Mouse (Mus musculus) liver, postnatal 0 days (tissue): ENCODE results near the gene Mfsd4b4. TPM values are rescaled to one million over a fixed set of nuclear protein-coding genes. Genes with fewer than 3 reads are reported as not detected.
"Not testable (repeated sequence)": the region's sequence is repeated elsewhere in the genome, so short reads cannot be mapped to it uniquely, and the experiment has no call there.

Source experiments
- ATAC-seq: fragments of 200-750 bp; cut with Nextera tagmentation; 2 replicates; pipeline ENCODE4 v1.8.0; 2017; ENCODE audit warnings: mild to moderate bottlenecking, moderate library complexity
- DNase-seq: peaks from one replicate; pipeline ENCODE4 v3.0.0-alpha.2; 2016
- H3K27ac ChIP-seq: fragments of 300-500 bp; sonication (generic); 2 replicates; pipeline ENCODE4 v1.5.1; 2014; ENCODE audit warnings: antibody characterized with exemption, moderate library complexity, mild to moderate bottlenecking, low read depth
- H3K27me3 ChIP-seq: fragments of 300-500 bp; sonication (generic); 2 replicates; pipeline ENCODE4 v1.6.1; 2014; ENCODE audit warnings: low read length, control low read depth, mixed read lengths; ENCODE audit not compliant: insufficient read depth
- H3K36me3 ChIP-seq: fragments of 300-500 bp; sonication (generic); replicated peaks from 2 replicates; pipeline ENCODE4 v1.6.1; 2014; ENCODE audit warnings: mild to moderate bottlenecking, control low read depth, low read length, moderate library complexity, mixed read lengths; ENCODE audit not compliant: insufficient read depth
- H3K4me1 ChIP-seq: fragments of 300-500 bp; sonication (generic); 2 replicates; pipeline ENCODE4 v1.6.1; 2014; ENCODE audit warnings: antibody characterized with exemption, mild to moderate bottlenecking, control low read depth; ENCODE audit not compliant: insufficient read depth
- H3K4me2 ChIP-seq: fragments of 300-500 bp; sonication (generic); 2 replicates; pipeline ENCODE4 v1.6.1; 2014; ENCODE audit warnings: low read depth, mild to moderate bottlenecking, low read length, moderate library complexity, mixed read lengths
- H3K4me3 ChIP-seq: fragments of 300-500 bp; sonication (generic); 2 replicates; pipeline ENCODE4 v1.5.1; 2014; ENCODE audit warnings: low read depth, low read length
- H3K9ac ChIP-seq: fragments of 300-500 bp; sonication (generic); replicated peaks from 2 replicates; pipeline ENCODE4 v1.6.1; 2014; ENCODE audit warnings: mild to moderate bottlenecking, moderate library complexity
- H3K9me3 ChIP-seq: fragments of 300-500 bp; sonication (generic); 2 replicates; pipeline ENCODE4 v1.6.1; 2016; ENCODE audit warnings: mild to moderate bottlenecking, control low read depth, low read length, mixed read lengths
- CTCF ChIP-seq: sonication (generic); IDR thresholded peaks from 2 replicates; pipeline ENCODE4 v1.5.1; 2016; ENCODE audit warnings: antibody characterized with exemption, low read depth
- EP300 ChIP-seq: IDR thresholded peaks from 2 replicates; pipeline ENCODE4 v1.6.1; 2016; ENCODE audit warnings: antibody characterized with exemption, low read depth, mild to moderate bottlenecking
- WGBS: fragments of 180-500 bp; shearing (Covaris S2); extraction: QIAGEN DNeasy Blood & Tissue Kit; methylation state at CpG from one replicate; pipeline ENCODE4 v1.1.7; 2014; ENCODE audit not compliant: insufficient replicate concordance; 5-methylcytosine and 5-hydroxymethylcytosine counted together
- polyA plus RNA-seq: library from polyadenylated mRNA; unstranded; fragments of >200 nt; fragmentation: Nextera tagmentation; extraction: Ambion mirVana; gene quantifications from 2 replicates; pipeline ENCODE4 v1.2.1, GENCODE M21; 2015

The Mfsd4b4 gene
- 1.4 and 1.6 TPM in 2 replicates for polyA plus RNA-seq

- DNase-seq: peak; percentile 90
- 1% methylated on average over 41 of the region's 41 CpGs for WGBS
Observed at GRCm38 (mm10) chr10:39898874-39899371, at the start of gene Mfsd4b4. Gene Mfsd4b4, minus strand, starts transcription at chr10:39899238.

DNA sequence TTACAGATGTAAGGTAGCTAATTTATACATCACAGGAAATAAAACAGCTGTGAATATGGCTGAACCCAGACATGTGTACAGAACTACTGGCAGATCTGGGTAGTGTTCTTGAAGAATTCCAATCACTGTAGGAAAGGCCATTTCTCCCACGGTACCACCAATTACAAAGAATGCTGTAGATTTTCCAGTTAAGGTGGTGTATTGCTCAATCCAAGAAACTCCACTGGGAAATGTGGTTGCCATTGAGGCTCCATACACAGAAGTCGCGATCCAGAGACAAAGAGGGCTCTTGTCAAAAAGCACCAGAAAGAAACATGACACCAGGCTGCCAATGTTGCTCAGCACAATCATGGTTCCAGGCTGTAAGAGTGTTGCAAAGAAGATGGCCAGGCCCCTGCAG lies 48.2 kb upstream of the Mfsd4b4 start:
- not testable (repeated sequence) for H3K4me3 ChIP-seq, H3K27ac ChIP-seq, ATAC-seq, H3K9me3 ChIP-seq, H3K36me3 ChIP-seq, H3K4me1 ChIP-seq, H3K27me3 ChIP-seq, DNase-seq, H3K4me2 ChIP-seq, H3K9ac ChIP-seq
- 82% methylated on average over 3 of the region's 3 CpGs for WGBS

More at GRCm38 (mm10) chr10:39898874-39899371, at the start of gene Mfsd4b4:
- peak; percentile 99 for ATAC-seq
- Histone ChIP-seq H3K36me3 (no peaks in the 10 kb centered on the region), H3K4me2 (peak within 1 kb of the TSS; percentile 82), H3K4me1 (peaks cover 18% of the 10 kb centered on the region), H3K9me3 (no peaks in the 10 kb centered on the region), H3K27me3 (no peaks in the 10 kb centered on the region), H3K9ac (peak within 1 kb of the TSS; percentile 72), H3K4me3 (peak within 1 kb of the TSS; percentile 67), H3K27ac (peak within 1 kb of the TSS; percentile 90)
- no peak for TF ChIP-seq EP300
- no peak for TF ChIP-seq CTCF

DNA sequence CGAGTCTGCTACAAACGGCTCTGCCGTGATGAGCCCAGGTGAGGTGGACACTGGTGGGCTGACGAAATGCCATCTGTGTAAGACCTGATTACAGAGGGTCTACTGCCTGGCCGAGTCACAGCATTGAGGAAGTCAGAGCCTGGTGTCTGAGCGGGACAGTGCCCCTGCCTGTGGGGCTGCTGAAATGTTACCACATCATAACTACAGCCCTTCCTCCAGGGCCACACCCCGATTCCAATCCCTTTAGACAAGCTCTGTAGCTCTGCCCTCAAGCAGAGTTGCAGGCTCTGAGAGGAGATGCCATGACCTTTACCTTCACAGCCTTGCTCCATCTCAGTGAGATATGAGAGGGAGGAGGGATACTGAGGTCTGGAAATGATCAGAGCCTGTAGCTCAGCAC lies 37.5 kb upstream of the Mfsd4b4 start:
- no peaks in the 10 kb centered on the region for H3K4me1 ChIP-seq
- WGBS: 51% methylated on average over 7 of the region's 7 CpGs
- DNase-seq (no peak), ATAC-seq (no peak)
- H3K4me3 ChIP-seq: no peak overlapping the region
- H3K27me3 ChIP-seq: no peaks in the 10 kb centered on the region
- H3K9ac ChIP-seq: no peak overlapping the region
- TF ChIP-seq CTCF: no peak
- H3K36me3 ChIP-seq: no peaks in the 10 kb centered on the region
- no peak overlapping the region for H3K27ac ChIP-seq
- H3K4me2 ChIP-seq: no peak overlapping the region
- no peaks in the 10 kb centered on the region for H3K9me3 ChIP-seq

DNA sequence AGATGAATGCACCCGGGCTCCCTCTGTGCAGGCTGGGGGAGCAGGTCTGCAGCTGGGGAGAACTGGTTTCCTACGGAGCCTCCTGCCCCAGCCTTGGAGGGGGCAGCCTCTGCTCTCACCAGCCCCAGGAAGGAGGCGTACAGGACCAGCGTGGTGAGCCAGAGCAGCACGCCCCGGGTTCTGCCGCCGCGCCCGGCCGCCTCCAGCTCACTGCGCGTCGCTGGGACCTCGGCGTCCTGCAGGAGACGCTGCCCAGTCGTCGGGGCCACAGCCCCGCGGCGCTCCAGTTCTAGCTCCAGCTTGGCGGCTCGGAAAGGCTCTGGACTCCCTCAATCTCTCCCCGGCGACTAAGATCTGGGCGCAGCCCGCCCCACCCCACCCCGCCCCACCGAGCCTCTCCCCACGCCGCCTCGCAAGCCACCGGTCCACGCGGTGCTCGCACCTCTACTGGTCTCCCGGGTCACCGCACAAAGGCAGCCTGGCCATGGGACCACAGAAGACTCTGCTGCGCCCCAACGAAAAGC lies 27.6 kb upstream of the Mfsd4b4 start, which contains the start of gene Mfsd4b2:
Mfsd4b2 (minus strand) TSS at position 308 of the 524 bp plus-strand sequence.
- Histone ChIP-seq H3K27me3 (peaks cover 8% of the 10 kb centered on the region), H3K36me3 (no peaks in the 10 kb centered on the region), H3K9me3 (no peaks in the 10 kb centered on the region), H3K4me1 (peaks cover 4% of the 10 kb centered on the region; the same call in 1 of the 2 replicates), H3K9ac (no peak within 1 kb of the TSS), H3K27ac (no peak within 1 kb of the TSS), H3K4me2 (peak within 1 kb of the TSS; percentile 59), H3K4me3 (peak within 1 kb of the TSS; percentile 32)
- DNase-seq: peak; percentile 33
- WGBS: 2% methylated on average over 41 of the region's 41 CpGs
- TF ChIP-seq CTCF (0 out of 2 replicates have a peak, but pooled peaks have one; percentile 17), EP300 (no peak)
- no peak for ATAC-seq

DNA sequence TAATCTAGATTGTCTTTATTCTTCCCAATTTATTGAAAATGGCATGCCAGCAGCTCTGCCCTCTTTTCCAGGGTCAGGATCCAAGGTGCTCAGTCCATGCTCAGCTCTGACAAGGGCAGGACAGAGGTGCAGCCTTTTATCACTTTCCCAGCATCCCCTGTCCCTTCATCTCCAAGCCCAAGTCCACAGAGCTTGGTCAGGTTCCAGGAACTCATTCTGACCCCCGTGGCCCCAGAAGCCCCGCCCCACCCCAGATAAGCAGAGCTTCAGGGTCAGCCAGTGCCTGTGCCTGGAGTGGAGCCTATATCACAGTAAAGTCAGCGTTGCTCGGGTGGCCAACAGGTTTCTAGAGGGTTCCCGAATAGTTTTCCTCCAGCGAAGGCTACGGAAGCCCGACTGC lies 25.5 kb upstream of the Mfsd4b4 start:
- not testable (repeated sequence) for H3K4me2 ChIP-seq, H3K27ac ChIP-seq, H3K9me3 ChIP-seq, H3K27me3 ChIP-seq, H3K4me1 ChIP-seq, H3K9ac ChIP-seq, H3K4me3 ChIP-seq, H3K36me3 ChIP-seq
- DNase-seq (peak; percentile 49), ATAC-seq (peak; percentile 56)
- 60% methylated on average over 8 of the region's 8 CpGs for WGBS

DNA sequence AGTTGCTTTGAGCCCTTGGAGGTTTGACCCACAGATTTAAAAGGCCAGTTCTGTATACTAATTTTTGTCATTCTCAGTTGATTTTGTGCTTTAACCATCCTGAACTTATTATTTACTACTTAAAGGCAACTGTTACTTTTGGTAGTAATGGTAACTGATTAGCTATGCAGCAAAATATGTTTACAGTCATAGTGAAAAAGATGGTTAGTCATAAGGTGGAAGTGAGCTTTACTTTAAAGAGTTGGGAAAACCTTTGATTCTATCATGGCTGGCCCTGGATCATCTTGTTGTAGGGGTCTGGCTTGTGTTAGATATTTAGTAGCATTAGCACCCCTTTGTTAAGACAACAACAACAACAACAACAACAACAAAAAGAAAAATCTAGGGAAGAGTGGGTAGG lies 13.6 kb upstream of the Mfsd4b4 start:
- no peak for DNase-seq
- H3K9me3 ChIP-seq: no peaks in the 10 kb centered on the region
- H3K27me3 ChIP-seq: no peaks in the 10 kb centered on the region
- no peak for TF ChIP-seq CTCF
- no peaks in the 10 kb centered on the region for H3K36me3 ChIP-seq
- no peak for ATAC-seq
- no peak overlapping the region for H3K4me2 ChIP-seq
- H3K9ac ChIP-seq: no peak overlapping the region
- no peak overlapping the region for H3K27ac ChIP-seq
- no peaks in the 10 kb centered on the region for H3K4me1 ChIP-seq
- H3K4me3 ChIP-seq: no peak overlapping the region
